In the genomic region with DNA sequence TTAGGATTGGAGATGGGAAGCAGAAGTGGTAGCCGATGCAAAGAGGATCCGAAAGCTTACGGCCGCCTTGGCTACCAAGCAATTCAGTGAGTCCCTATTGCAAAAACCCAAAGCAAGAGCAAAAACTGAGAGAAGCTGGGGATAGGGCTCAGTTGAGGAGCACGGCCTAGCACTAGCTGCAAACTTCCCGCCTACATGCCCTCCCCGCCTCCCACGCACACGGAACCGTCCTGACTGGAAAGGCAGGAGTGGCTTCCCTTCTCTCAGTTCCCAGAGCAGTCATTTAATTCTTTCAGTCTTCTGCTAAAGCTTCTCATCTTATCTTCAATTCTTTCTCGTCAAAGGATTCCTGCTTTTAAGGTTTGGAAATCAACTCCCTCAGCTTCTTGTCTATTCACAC, we compare ENCODE assay signal across 9 mouse cellular contexts. TPM values are rescaled to one million over a fixed set of nuclear protein-coding genes. Genes with fewer than 3 reads are reported as not detected.
DNase-seq lines count a peak whose midpoint lies in the region; ATAC-seq and TF ChIP-seq lines count a peak whose summit lies in the region.
"Had no signal": no experiment of that assay in that cellular context is flagged by ENCODE, and none has a peak within 500 bp of the region (broad histone marks: within the 10 kb centered on the region; RNA-seq: fewer than 3 reads in every experiment).

No protein-coding gene starts in this region.

- H3K9me3 ChIP-seq in hindbrain, embryonic 12.5 days (replicated peaks): no peaks in the 10 kb centered on the region
- H3K9me3 ChIP-seq: midbrain, embryonic 12.5 days had no signal

- no peak for ATAC-seq in hindbrain, embryonic 12.5 days (ENCODE audit: low FRiP score)

- peak; percentile 23 for DNase-seq in adrenal gland, postnatal 10 days
- no peak for DNase-seq in adrenal gland, postnatal 4 days (ENCODE audit: low spot score in 2 of 2)
- peak; percentile 29 for DNase-seq in left cerebral cortex, adult 11 months (ENCODE audit: low spot score)
- DNase-seq in left cerebral cortex, postnatal 4 days: no peak
- peak; percentile 18 for DNase-seq in lung, postnatal 10 days
- DNase-seq in spleen, adult 18-20 months: no peak

- peaks cover 1% of the 10 kb centered on the region for H3K4me1 ChIP-seq in bone marrow, adult 2 months (ENCODE audit: control insufficient read depth, insufficient read depth, low read length)
- peaks cover 12% of the 10 kb centered on the region for H3K4me1 ChIP-seq in hindbrain, embryonic 12.5 days

- H3K9ac ChIP-seq in hindbrain, embryonic 12.5 days: no peak overlapping the region

- H3K4me3 ChIP-seq in bone marrow, adult 2 months (replicated peaks; ENCODE audit: control insufficient read depth, low read depth, low read length): no peak overlapping the region
- no peak overlapping the region for H3K4me3 ChIP-seq in hindbrain, embryonic 12.5 days

- H3K27me3 ChIP-seq in hindbrain, embryonic 12.5 days: no peaks in the 10 kb centered on the region
- H3K27me3 ChIP-seq: midbrain, embryonic 12.5 days had no signal

- no peak for TF ChIP-seq CTCF in bone marrow, adult 2 months (IDR thresholded peaks at IDR 0.05; ENCODE audit: control insufficient read depth, insufficient read depth, low read length)

- no peak overlapping the region for H3K4me2 ChIP-seq in hindbrain, embryonic 12.5 days (replicated peaks)

- intact Hi-C loops in left cerebral cortex, postnatal 4 days (cut with DNase I): no loop called here

- TF ChIP-seq POLR2A in bone marrow, adult 2 months (IDR thresholded peaks at IDR 0.05; ENCODE audit: borderline replicate concordance, control insufficient read depth, low read depth, low read length): no peak

- H3K27ac ChIP-seq in bone marrow, adult 2 months (ENCODE audit: control insufficient read depth, insufficient read depth, low read depth, low read length, poor library complexity): peak overlapping the region; percentile 3; the same call in 1 of the 2 replicates
- H3K27ac ChIP-seq in hindbrain, embryonic 12.5 days: no peak overlapping the region
- H3K27ac ChIP-seq: midbrain, embryonic 12.5 days had no signal

- no peaks in the 10 kb centered on the region for H3K36me3 ChIP-seq in hindbrain, embryonic 12.5 days
- H3K36me3 ChIP-seq: midbrain, embryonic 12.5 days had no signal

- WGBS in bone marrow, adult 2 months: 82% methylated on average over 11 of the region's 11 CpGs
- WGBS in hindbrain, embryonic 12.5 days: 89% methylated on average over 11 of the region's 11 CpGs

RNA-seq across cellular contexts. Expression of a gene that starts 1.5 kb away (rescaled TPM):
- 1 to 10 TPM; 4.3 to 9.0 TPM for total RNA-seq in adrenal gland, postnatal 10 days (2021)
- 1 to 10 TPM; 5.1 to 7.5 TPM for total RNA-seq in adrenal gland, postnatal 4 days (2021)
- 1 to 10 TPM; 4.1 to 4.2 TPM for total RNA-seq in left cerebral cortex, postnatal 4 days (2021)
- polyA plus RNA-seq in bone marrow, adult 2 months (2011; ENCODE audit: insufficient read depth, insufficient read length, low replicate concordance, missing spikeins): 1.1 and 3.5 TPM in 2 replicates
- 14.8 and 16.1 TPM in 2 replicates for polyA plus RNA-seq in hindbrain, embryonic 12.5 days (2016; fragmentation: Nextera tagmentation; extraction: Ambion mirVana)

RNA-seq across cellular contexts. Expression of a gene that starts 1.7 kb away (rescaled TPM):
- total RNA-seq in adrenal gland, postnatal 10 days (2021): 10 to 100 TPM; 11.4 to 19.2 TPM
- 10 to 100 TPM; 18.2 to 24.5 TPM for total RNA-seq in adrenal gland, postnatal 4 days (2021)
- 10 to 100 TPM; 98.1 to 98.4 TPM for total RNA-seq in left cerebral cortex, postnatal 4 days (2021)
- 2.8 and 7.5 TPM in 2 replicates for polyA plus RNA-seq in bone marrow, adult 2 months (2011; ENCODE audit: insufficient read depth, insufficient read length, low replicate concordance, missing spikeins)
- polyA plus RNA-seq in hindbrain, embryonic 12.5 days (2016; fragmentation: Nextera tagmentation; extraction: Ambion mirVana): 23.5 and 26.2 TPM in 2 replicates

Comparison
In these comparisons a context has a peak if more than half of its experiments do, and no peak if none do; other contexts are left out.
1. DNase-seq: peak in adrenal gland, postnatal 10 days (single experiment), left cerebral cortex, adult 11 months (single experiment) and lung, postnatal 10 days (single experiment); none in adrenal gland, postnatal 4 days (0 of 2), left cerebral cortex, postnatal 4 days (single experiment) and spleen, adult 18-20 months (0 of 2).